Mouse (Mus musculus): ENCODE measurements around the gene Spink4.

- TF ChIP-seq CTCF (IDR thresholded peaks at IDR 0.05; ENCODE audit: low read depth) (no peak), EP300 (IDR thresholded peaks at IDR 0.05; ENCODE audit: low read depth) (no peak)
Observed at GRCm38 (mm10) chr4:40955942-40956341, 36.1 kb downstream of the Spink4 start.
